Mouse (Mus musculus) kidney, postnatal 10 days (tissue): ENCODE data around the gene Adora3.
A peak's percentile ranks its signal among the peaks of the same experiment; 100 is the strongest.
"Not testable (repeated sequence)": the region's sequence is repeated elsewhere in the genome, so short reads cannot be mapped to it uniquely, and the experiment has no call there.

Experiments
- DNase-seq: peaks from one replicate; pipeline ENCODE4 v3.0.0; 2021; ENCODE audit warnings: mixed read lengths

The Adora3 gene

GRCm38 (mm10) chr3:105904721-105905120, 34.1 kb downstream of the Adora3 start:
- DNase-seq = no peak

GRCm38 (mm10) chr3:105907956-105908655, 37.4 kb downstream of the Adora3 start:
- DNase-seq = no peak

- no peak for DNase-seq
Observed at GRCm38 (mm10) chr3:105908976-105909375, 38.3 kb downstream of the Adora3 start.

- DNase-seq = no peak
Observed at GRCm38 (mm10) chr3:105910519-105911190, 40.0 kb downstream of the Adora3 start.

DNA sequence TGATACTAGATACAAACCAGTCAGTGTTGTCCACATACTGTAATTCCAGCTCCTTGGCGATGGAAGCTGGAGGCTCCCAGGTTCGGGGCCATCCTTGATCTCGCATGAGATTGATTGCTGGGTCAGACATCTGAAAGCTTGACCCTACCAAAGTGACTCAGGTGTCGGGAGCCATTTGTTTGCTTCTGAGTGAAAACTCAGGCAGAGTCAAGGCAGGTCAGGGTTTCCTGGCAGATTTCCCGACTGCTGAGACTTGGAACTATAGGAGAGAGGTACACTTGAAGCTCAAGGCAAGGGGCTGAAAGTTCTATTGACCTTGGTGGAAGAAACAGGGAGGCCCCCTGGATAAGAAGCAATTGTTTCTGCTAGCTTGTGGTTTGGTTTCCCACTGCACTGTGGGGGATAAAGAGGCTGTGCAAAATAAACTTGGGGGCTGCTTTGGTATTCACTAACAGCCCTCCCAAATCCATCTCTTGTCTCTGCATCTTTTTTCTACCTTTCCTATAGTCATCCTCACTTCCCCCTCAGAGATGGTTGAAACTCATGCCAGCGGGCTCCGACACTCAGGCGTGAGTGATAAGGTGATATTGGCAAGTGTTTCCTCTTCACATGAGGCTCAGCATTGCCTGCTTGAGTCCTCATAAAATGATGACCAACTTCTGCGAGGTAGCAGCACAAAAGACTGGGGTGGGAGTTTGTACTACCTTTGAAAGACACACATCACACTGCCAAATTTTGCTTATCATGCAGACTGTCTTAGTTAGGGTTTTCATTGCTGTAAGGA, 41.6 kb downstream of the Adora3 start:
- no peak for DNase-seq

DNA sequence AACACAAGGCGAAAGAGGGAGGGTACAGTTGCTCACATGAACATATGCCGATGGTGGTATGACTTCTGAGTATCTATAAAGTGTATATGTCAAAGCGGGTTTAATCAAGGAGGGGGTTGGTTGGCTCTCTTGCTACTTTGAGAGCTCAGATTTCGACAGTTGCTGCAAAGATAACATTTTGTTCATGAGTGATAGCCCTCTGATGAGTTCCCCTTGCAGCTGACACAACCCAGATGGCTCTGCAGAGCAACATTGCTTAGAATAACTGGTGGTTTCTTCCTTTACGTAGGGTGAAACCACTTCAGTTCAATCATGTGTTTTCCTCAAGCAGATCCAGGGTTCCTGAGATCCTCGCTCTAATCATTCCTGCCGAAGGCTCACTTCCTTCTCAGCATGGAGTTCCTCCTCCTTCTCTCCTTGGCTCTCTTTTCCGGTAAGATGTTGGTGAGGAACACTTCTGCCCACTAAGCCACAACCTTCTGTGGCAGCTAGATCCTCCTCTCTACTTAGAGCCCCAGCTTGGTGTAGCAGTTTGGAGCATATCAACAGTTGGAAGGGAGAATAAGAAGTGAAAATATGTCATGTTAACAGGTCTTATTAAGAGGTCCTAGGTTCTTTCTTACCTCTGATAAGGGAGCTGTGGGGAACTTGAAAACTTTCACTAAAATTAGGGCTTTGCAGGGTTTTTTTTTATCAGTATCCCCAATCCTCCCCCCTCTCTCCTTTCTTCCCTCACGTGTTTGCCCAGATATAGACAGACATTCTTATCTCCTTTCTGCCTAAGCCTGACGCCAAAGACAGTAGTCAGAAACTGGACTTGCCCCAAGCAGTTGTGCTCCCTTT, 43.4 kb downstream of the Adora3 start:
- no peak for DNase-seq

DNA sequence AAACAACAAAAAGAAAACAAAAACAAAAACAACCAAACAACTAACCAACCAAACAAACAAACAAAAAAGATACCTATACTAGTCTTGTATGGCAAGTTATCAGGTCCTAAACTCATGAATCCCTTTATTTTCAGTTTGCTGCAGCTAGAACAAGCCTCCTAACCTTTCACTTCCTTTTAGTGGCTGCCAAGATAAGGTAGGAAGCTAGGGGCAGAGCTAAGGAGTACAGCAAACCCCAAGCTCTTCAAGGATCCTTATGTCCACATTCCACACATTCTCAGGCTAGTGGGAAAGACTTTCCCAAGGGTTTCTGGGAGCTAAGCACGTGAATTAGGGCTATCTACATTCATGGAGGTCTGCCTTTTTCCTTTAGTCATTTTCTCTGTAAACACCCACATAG, 44.6 kb downstream of the Adora3 start:
- DNase-seq = no peak

- not testable (repeated sequence) for DNase-seq
Observed at GRCm38 (mm10) chr3:105916455-105916854, 45.8 kb downstream of the Adora3 start.

DNA sequence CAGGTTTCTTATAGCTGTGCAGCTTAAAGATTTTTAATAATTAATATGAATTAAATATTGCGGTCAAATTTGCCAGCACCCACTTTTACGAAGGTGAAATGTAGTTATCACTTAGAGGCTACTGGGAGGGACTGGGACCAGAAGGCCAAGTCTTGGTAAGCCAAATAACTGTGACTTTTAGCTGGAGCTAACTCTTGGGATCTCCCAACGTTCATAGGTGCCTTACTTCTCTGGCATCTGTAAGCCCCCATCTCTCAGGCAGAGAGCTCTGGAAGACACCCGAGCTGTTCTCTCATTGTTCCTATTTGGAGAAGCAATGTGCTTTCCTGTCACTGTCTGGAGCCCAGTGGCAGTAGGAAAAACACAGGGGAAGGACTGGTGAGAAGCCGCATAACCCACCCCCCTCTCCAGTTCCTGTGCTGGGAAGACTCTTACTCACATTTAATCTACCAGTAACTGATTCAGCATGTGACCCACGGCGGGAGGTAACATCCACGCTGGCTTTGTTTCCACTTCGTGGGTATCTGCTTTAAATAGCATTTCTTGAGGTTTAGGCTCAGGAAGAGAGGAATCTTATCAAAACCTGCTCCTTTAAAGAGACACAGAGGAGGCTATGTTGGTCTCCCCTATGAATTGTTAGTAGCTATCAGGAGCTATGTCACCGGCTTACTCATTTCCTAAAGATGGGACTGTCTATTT, 47.1 kb downstream of the Adora3 start:
- no peak for DNase-seq

DNA sequence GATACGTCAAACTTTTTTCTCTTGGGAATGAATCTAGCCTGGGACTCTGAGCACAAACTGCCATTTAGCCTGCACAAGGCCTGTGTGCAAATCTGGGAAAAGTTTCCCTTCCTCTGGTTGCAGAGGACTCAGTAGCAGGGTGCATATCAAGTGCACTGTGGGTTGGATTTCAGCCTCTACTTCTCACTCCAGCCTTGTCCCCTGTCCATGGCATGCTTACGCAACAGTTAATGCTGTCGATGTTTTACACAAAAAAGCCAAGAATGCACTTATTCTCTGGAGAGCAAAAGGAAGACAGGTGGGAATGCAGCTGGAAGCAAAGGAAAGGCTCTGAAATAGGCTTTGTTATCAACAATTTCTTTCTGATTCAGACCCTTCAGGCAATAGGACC, 47.7 kb downstream of the Adora3 start:
- no peak for DNase-seq

DNA sequence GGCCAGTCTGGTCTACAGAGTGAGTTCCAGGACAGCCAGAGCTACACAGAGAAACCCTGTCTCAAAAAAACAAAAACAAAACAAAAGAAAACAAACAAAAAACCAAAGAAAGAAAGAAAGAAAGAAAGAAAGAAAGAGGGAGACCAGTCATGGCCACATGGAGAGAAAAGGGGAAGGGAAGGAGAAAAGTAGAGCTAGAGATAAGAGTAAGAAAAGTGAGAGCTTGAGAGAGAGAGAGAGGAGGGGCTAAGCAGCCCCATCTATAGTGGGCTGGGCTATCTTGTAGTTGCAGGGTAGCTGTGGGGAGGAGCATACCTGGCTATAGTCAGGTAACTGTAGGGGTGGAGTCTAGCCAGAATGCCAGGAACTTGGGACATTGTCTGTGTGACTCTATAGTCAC, 50.1 kb downstream of the Adora3 start:
- DNase-seq = not testable (repeated sequence)

DNA sequence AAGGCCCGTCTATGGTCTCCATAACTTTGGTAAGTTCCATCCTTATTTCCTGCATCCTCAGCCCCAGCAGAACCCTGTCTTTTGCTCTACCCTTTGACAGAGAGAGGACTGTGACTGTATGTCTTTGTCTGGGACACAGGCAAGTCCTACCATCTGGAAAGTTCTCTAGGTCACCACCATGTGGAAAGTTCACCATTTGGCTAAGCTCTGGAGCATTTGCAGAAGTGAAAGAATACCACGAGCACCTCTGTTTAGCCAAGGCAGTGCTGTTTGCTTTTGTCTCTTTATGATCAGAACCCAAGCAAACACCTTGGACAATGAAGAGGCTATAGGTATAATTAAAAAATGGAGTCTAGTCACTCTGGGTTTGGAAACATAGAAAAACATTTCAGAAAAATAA, 51.3 kb downstream of the Adora3 start:
- DNase-seq = no peak

DNA sequence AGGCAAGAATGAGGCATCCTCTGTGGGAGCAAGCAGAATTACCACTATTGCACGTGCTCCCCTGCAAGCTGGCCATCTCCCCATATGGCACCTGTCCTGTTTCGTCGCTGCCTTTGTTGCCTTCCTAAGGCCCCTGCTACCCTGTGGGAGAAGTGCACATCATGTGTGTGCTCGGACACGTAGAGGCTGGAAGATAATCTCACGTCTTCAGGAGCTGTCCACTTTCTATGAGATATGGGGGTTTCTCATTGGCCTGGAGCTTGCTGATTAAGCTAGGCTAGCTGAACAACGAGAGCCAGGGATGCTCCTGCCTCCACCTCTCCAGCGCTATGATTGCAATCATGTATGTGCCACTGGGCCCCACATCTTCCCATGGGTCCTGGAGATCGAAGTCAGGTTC, 54.0 kb downstream of the Adora3 start:
- no peak for DNase-seq

DNA sequence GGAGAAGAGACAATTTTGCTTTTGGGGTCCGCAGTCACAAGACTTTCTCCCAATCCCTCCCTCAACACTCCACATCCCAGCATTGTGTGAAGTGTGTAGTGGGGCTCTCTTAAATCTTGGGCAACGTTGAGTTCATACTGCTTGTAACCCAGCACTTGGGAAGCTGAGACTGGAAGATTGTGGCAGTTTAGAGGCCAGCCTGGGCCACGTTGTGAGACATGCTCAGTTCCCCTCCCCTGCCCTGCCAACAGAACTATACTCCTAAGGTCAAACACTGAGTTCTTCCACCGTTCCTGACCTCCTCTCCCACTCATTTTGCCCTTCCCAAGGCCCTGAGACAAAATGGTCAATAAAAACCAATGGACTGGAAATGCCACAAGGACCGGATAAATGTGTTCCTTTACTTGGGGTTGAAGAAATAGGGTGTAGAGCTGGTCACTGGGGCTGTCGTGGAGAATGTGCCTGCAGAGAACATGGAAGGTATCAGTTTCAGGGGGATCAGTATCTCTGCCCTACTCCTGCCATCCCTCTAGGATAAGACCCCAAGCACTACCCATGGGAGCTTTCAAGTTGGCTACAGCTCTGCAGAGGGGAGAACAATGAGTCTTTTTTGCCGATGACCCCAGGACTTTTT, 57.0 kb downstream of the Adora3 start:
- DNase-seq = no peak

- DNase-seq = no peak
Observed at GRCm38 (mm10) chr3:105928195-105928569, 57.5 kb downstream of the Adora3 start.

DNA sequence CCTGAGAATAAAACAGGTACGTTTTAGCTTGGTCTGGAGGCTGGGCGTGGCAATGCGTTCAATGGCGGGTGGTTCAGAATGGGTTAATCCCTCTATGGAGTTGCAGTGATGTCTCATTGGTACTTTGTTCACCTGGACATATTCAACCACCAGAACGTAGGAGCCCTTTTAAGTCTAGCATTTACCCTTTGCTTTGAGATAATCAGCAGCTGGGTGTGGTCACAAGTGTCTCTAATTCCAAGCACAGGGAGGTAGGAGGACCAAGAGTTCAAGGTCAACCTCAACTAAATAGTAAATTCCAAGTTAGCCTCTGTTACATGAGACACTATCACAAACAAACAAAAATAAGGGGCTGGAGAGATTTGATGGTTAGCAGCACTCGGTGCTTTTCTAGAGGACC, 58.1 kb downstream of the Adora3 start:
- DNase-seq = no peak

DNA sequence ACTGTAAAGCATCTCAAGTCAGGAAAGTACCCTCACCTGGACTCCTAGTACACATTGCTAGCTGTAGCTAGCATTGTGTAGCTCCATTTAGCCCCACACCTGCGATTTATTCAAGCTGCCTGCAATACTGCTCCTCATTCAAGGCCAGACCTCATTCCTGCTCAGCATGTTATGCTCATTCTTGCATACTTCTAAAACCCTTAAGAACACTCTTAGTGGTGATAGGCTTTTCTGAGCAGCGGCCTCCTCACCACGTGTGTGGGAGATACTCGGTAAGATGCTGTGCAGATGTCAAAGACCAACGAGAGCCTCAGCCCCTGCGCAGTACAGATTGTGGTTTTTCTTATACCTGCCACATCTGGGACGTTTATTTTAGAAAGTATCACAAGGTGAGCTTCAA, 59.2 kb downstream of the Adora3 start:
- no peak for DNase-seq

- DNase-seq = no peak
Observed at GRCm38 (mm10) chr3:105931095-105931494, 60.4 kb downstream of the Adora3 start.

- no peak for DNase-seq
Observed at GRCm38 (mm10) chr3:105932240-105933071, 61.8 kb downstream of the Adora3 start, which contains the start of gene I830077J02Rik. Gene I830077J02Rik, minus strand, starts transcription at chr3:105932664.

GRCm38 (mm10) chr3:105933926-105934325, 63.3 kb downstream of the Adora3 start:
- no peak for DNase-seq

DNA sequence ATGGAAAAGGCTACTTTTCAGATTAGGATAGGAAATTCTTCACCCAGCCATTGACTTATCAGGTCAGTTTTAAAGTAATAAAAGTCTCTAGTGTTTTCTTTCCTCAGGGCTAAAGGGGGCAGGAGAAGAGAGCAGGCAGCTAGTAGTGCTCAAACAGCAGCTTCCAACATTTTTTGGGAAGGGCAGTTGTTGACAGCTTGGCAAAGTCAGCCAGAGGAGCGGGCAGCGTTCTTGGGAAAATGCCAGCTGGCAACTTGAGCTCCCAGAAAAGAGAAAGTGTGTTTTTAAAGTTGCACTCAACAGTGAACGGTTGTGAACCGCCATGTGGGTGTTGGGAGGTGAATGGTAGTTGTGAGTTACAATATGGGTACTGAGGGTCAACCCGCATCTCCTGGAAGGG, 64.4 kb downstream of the Adora3 start:
- DNase-seq = peak; percentile 73
